Mouse (Mus musculus) heart, embryonic 14.5 days (tissue): ENCODE measurements around the gene Tdrd7. TPM values are rescaled to one million over a fixed set of nuclear protein-coding genes. Genes with fewer than 3 reads are reported as not detected.

Experiments used
- ATAC-seq: fragments of 200-750 bp; cut with Nextera tagmentation; 2 replicates; pipeline ENCODE4 v1.8.0; 2017; ENCODE audit warnings: low read depth, moderate TSS enrichment; ENCODE audit not compliant: insufficient number of reproducible peaks, insufficient read depth, low FRiP score
- H3K27ac ChIP-seq, 2 experiments: fragments of 200-500 bp in 1 of 2; fragments of 300-500 bp in 1 of 2; sonication (generic) in 1 of 2; replicated peaks in 1 of 2; 2 replicates each; pipeline ENCODE4 v1.5.1; 2012 to 2014; ENCODE audit warnings: low read depth in 2 of 2, low read length in 2 of 2, control low read depth in 1 of 2, mild to moderate bottlenecking in 1 of 2, mixed read lengths in 1 of 2; ENCODE audit not compliant: control insufficient read depth in 1 of 2, insufficient read depth in 1 of 2
- H3K27me3 ChIP-seq: fragments of 300-500 bp; sonication (generic); 2 replicates; pipeline ENCODE4 v1.6.1; 2014; ENCODE audit warnings: mild to moderate bottlenecking, low read length, control low read depth; ENCODE audit not compliant: control insufficient read depth, insufficient read depth
- H3K36me3 ChIP-seq: fragments of 300-500 bp; sonication (generic); 2 replicates; pipeline ENCODE4 v1.6.1; 2014; ENCODE audit warnings: mild to moderate bottlenecking, control low read depth, low read length, mixed read lengths; ENCODE audit not compliant: control insufficient read depth, insufficient read depth
- H3K4me1 ChIP-seq, 2 experiments: fragments of 200-500 bp in 1 of 2; fragments of 300-500 bp in 1 of 2; sonication (generic) in 1 of 2; 2 replicates each; pipeline ENCODE4 v1.6.1; 2012 to 2014; ENCODE audit warnings: low read length in 2 of 2, control low read depth in 1 of 2, mixed read lengths in 1 of 2; ENCODE audit not compliant: control insufficient read depth in 2 of 2, insufficient read depth in 2 of 2
- H3K4me2 ChIP-seq: fragments of 300-500 bp; sonication (generic); 2 replicates; pipeline ENCODE4 v1.6.1; 2014; ENCODE audit warnings: mild to moderate bottlenecking, low read length
- H3K4me3 ChIP-seq, 2 experiments: fragments of 200-500 bp in 1 of 2; fragments of 300-500 bp in 1 of 2; sonication (generic) in 1 of 2; 2 replicates each; pipeline ENCODE4 v1.5.1; 2012 to 2014; ENCODE audit warnings: low read length in 2 of 2, mild to moderate bottlenecking in 2 of 2, control low read depth in 1 of 2, low read depth in 1 of 2, moderate library complexity in 1 of 2; ENCODE audit not compliant: control insufficient read depth in 1 of 2, insufficient read depth in 1 of 2
- H3K9ac ChIP-seq: fragments of 300-500 bp; sonication (generic); 2 replicates; pipeline ENCODE4 v1.6.1; 2014; ENCODE audit warnings: mild to moderate bottlenecking, low read length
- H3K9me3 ChIP-seq: fragments of 300-500 bp; sonication (generic); 2 replicates; pipeline ENCODE4 v1.6.1; 2016; ENCODE audit warnings: low read length, control low read depth; ENCODE audit not compliant: control insufficient read depth
- whole genome bisulfite sequencing: fragments of 180-500 bp; shearing (Covaris S2); extraction: QIAGEN DNeasy Blood & Tissue Kit; methylation state at CpG from one replicate; pipeline ENCODE4 v1.1.7; 2014; 5-methylcytosine and 5-hydroxymethylcytosine counted together
- polyA plus RNA-seq: library from polyadenylated mRNA; unstranded; fragments of >200 nt; fragmentation: Nextera tagmentation; extraction: Ambion mirVana; gene quantifications from 2 replicates; pipeline ENCODE4 v1.2.1, GENCODE M21; 2014

Gene Tdrd7
- polyA plus RNA-seq, 1 experiment from 2014 or later = 19.1 TPM

- Histone ChIP-seq H3K4me3 (no peak overlapping the region), H3K4me1 (peaks cover 34 to 66% of the 10 kb centered on the region in 2 experiments), H3K36me3 (peaks cover 64% of the 10 kb centered on the region), H3K9me3 (no peaks in the 10 kb centered on the region), H3K4me2 (peak overlapping the region; percentile 1; the same call in 1 of the 2 replicates), H3K9ac (peak overlapping the region; percentile 32; the same call in 1 of the 2 replicates), H3K27ac (peak overlapping the region; percentile 81 to 85), H3K27me3 (no peaks in the 10 kb centered on the region)
- peak; percentile 54; the same call in 1 of the 2 replicates for ATAC-seq
- WGBS = 61% methylated on average over 3 of the region's 3 CpGs
Measured at GRCm38 (mm10) chr4:46064961-46065360, 99.8 kb downstream of the Tdrd7 start.

DNA sequence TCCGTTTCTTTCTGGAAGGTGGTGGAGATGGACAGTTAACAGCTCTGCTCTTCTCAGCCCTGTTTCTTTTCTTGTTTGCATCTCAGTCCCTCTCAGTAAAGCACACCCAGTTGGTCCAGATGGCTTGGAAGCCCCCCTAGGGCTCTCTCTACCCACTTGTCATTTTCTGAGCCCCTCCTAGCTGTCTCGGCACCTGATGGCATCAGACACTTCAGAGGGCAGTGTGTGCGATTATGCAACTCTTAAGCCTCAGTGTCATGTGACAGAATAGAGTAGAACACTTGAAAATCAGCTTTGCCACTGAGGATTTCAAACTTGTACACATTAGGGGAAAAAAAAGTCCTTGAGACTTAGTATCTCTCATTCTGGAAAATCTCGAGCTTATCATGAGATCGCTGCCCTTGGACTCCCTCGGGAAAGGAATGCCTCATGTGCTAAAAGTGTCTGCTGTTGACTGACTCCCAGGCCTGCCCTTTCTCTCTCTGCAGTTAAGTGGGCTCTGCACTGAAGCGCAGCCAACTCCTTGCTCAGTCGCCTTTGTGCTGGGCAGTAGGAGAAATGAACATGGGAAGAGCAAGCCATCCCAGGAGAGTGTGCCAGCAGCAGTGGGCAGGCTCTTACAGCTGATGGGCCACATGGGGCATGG, 100.7 kb downstream of the Tdrd7 start:
- H3K4me1 ChIP-seq = peaks cover 32 to 63% of the 10 kb centered on the region in 2 experiments
- no peaks in the 10 kb centered on the region for H3K9me3 ChIP-seq
- H3K9ac ChIP-seq = peak overlapping the region; percentile 10; the same call in 1 of the 2 replicates
- no peaks in the 10 kb centered on the region for H3K27me3 ChIP-seq
- ATAC-seq = no peak; the same call in 1 of the 2 replicates
- WGBS = 14% methylated on average over 8 of the region's 8 CpGs
- no peak overlapping the region for H3K4me3 ChIP-seq
- H3K4me2 ChIP-seq = 0 out of 2 replicates have a peak overlapping the region, but pooled peaks have one; percentile 7
- peaks cover 66% of the 10 kb centered on the region for H3K36me3 ChIP-seq
- peak overlapping the region; percentile 81 to 85 for H3K27ac ChIP-seq

- no peak overlapping the region for H3K9ac ChIP-seq
- no peak overlapping the region for H3K4me2 ChIP-seq
- H3K9me3 ChIP-seq = no peaks in the 10 kb centered on the region
- no peak overlapping the region for H3K4me3 ChIP-seq
- no peak for ATAC-seq
- H3K4me1 ChIP-seq = peaks cover 43 to 66% of the 10 kb centered on the region in 2 experiments
- WGBS = 56% methylated on average over 3 of the region's 3 CpGs
- H3K27me3 ChIP-seq = no peaks in the 10 kb centered on the region
- no peak overlapping the region for H3K27ac ChIP-seq
- H3K36me3 ChIP-seq = peaks cover 62% of the 10 kb centered on the region
Measured at GRCm38 (mm10) chr4:46068060-46068459, 102.9 kb downstream of the Tdrd7 start.

DNA sequence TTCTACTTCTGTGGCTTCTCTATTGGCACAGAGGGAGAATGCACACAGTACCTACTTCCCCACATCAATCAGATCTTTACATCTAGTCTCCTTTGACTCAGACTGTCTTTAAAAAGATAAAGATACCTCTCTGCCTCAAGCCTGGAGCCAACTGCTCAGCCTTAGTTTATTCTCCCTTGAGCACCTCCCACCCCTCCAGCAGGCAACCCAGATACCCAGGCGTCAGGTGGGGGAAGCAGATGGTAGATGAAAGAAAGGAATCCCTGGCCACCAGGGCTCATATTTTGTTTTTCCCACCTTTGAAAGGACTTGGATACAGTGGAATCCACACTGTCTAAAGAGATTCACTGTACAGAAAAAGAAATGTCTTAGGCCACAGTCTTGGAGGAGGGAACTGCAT, 103.4 kb downstream of the Tdrd7 start:
- no peak for ATAC-seq
- Histone ChIP-seq H3K27me3 (no peaks in the 10 kb centered on the region), H3K4me3 (no peak overlapping the region), H3K4me1 (peaks cover 44 to 66% of the 10 kb centered on the region in 2 experiments), H3K9me3 (no peaks in the 10 kb centered on the region), H3K4me2 (no peak overlapping the region), H3K9ac (no peak overlapping the region), H3K27ac (no peak overlapping the region), H3K36me3 (peaks cover 56% of the 10 kb centered on the region)
- 52% methylated on average over 1 of the region's 1 CpGs for WGBS

- H3K27me3 ChIP-seq = no peaks in the 10 kb centered on the region
- no peak overlapping the region for H3K27ac ChIP-seq
- H3K9me3 ChIP-seq = no peaks in the 10 kb centered on the region
- no peak overlapping the region for H3K4me2 ChIP-seq
- H3K9ac ChIP-seq = no peak overlapping the region
- peaks cover 35 to 64% of the 10 kb centered on the region in 2 experiments for H3K4me1 ChIP-seq
- H3K4me3 ChIP-seq = no peak overlapping the region
- ATAC-seq = no peak
- 88% methylated on average over 6 of the region's 6 CpGs for WGBS
- H3K36me3 ChIP-seq = peaks cover 52% of the 10 kb centered on the region
Measured at GRCm38 (mm10) chr4:46069851-46070482, 104.8 kb downstream of the Tdrd7 start.

DNA sequence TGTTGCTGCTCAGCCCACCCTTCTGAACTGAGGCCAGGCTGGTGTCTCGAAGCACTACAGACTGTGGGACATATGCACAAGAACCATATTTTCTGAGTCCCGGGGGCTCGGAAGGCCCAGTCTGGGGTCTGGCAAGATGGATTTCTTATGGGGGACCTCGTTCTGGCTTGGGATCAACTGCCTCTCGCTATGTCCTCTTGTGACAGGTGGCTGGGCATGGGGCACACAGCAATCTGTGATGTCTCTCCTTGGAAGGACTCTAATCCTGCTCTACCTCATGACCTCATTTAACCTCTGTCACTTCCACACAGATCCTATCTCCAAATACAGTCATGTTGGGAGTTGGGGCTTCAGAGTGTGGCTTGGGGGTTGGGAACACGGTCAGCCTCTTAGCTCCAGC, 107.5 kb downstream of the Tdrd7 start:
- peaks cover 27 to 60% of the 10 kb centered on the region in 2 experiments for H3K4me1 ChIP-seq
- no peak for ATAC-seq
- H3K9me3 ChIP-seq = no peaks in the 10 kb centered on the region
- 52% methylated on average over 6 of the region's 6 CpGs for WGBS
- no peak overlapping the region for H3K4me2 ChIP-seq
- no peak overlapping the region for H3K9ac ChIP-seq
- peaks cover 47% of the 10 kb centered on the region for H3K36me3 ChIP-seq
- no peak overlapping the region for H3K4me3 ChIP-seq
- H3K27me3 ChIP-seq = no peaks in the 10 kb centered on the region
- H3K27ac ChIP-seq = peak overlapping the region; percentile 23 to 83

DNA sequence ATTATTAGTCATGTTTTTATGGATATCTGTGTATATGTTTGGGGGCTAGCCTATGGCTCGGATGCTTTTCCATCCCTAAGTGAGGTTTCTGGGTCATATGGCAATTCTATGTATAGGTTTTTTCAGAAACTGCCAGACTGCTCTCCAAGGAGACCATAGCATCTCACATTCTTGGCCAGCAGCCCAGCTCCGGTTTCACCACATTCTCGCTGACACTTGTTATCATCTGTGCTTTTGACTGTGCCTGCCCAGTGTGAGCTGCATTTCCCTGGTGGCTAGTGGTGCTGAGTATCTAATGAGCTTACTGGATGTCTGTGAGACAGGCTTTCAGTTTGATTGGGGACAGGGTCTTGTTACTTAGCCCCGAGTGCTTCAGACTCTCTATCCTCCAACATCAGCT, 108.6 kb downstream of the Tdrd7 start:
- 8% methylated on average over 4 of the region's 4 CpGs for WGBS
- Histone ChIP-seq H3K27ac (peak overlapping the region in 1 of 2 experiments; percentile 83; a peak in 3 of 4 replicates), H3K4me2 (peak overlapping the region; percentile 34), H3K9me3 (no peaks in the 10 kb centered on the region), H3K4me3 (no peak overlapping the region), H3K9ac (no peak overlapping the region), H3K27me3 (no peaks in the 10 kb centered on the region), H3K36me3 (peaks cover 47% of the 10 kb centered on the region), H3K4me1 (peaks cover 22 to 51% of the 10 kb centered on the region in 2 experiments)
- ATAC-seq = peak; percentile 84
